Mouse (Mus musculus) A20 (cell line): ENCODE results near the gene Sypl.

ENCODE experiments used
- DNase-seq: peaks from one replicate; pipeline ENCODE4 v3.0.0-alpha.2; 2011; ENCODE audit warnings: low read depth, low spot score

Sypl gene

GRCm38 (mm10) chr12:32943347-32943746 is 10.3 kb upstream of the Sypl start:
- DNase-seq, result no peak

- no peak for DNase-seq
Observed at GRCm38 (mm10) chr12:32943951-32944350, 9.7 kb upstream of the Sypl start.

- no peak for DNase-seq
Observed at GRCm38 (mm10) chr12:32944884-32945454, 8.7 kb upstream of the Sypl start.

- peak; percentile 67 for DNase-seq
Observed at GRCm38 (mm10) chr12:32946376-32946775, 7.3 kb upstream of the Sypl start.

GRCm38 (mm10) chr12:32952416-32952815 is 1.3 kb upstream of the Sypl start:
- DNase-seq, result peak; percentile 82

GRCm38 (mm10) chr12:32953066-32953465 is 625 bp upstream of the Sypl start:
- no peak for DNase-seq

- DNase-seq, result peak; percentile 65
Observed at GRCm38 (mm10) chr12:32954216-32955021, 728 bp downstream of the Sypl start.

GRCm38 (mm10) chr12:32955037-32955436 is 1.3 kb downstream of the Sypl start:
- no peak for DNase-seq

GRCm38 (mm10) chr12:32957211-32957610 is 3.5 kb downstream of the Sypl start:
- DNase-seq, result peak; percentile 80

GRCm38 (mm10) chr12:32962132-32962531 is 8.4 kb downstream of the Sypl start:
- DNase-seq, result peak; percentile 37

- DNase-seq, result peak; percentile 49
Observed at GRCm38 (mm10) chr12:32963858-32964257, 10.2 kb downstream of the Sypl start.

- no peak for DNase-seq
Observed at GRCm38 (mm10) chr12:32972287-32972686, 18.6 kb downstream of the Sypl start.

GRCm38 (mm10) chr12:32974893-32975292 is 21.2 kb downstream of the Sypl start:
- DNase-seq, result no peak

- DNase-seq, result no peak
Observed at GRCm38 (mm10) chr12:32975501-32975900, 21.8 kb downstream of the Sypl start.

- no peak for DNase-seq
Observed at GRCm38 (mm10) chr12:32982631-32983030, 28.9 kb downstream of the Sypl start.

- DNase-seq, result no peak
Observed at GRCm38 (mm10) chr12:32983081-32983480, 29.4 kb downstream of the Sypl start.

- DNase-seq, result peak; percentile 23
Observed at GRCm38 (mm10) chr12:32986284-32986683, 32.6 kb downstream of the Sypl start.

- no peak for DNase-seq
Observed at GRCm38 (mm10) chr12:32989731-32990130, 36.0 kb downstream of the Sypl start.

- DNase-seq, result peak; percentile 84
Observed at GRCm38 (mm10) chr12:32994081-32994480, 40.4 kb downstream of the Sypl start.

- peak; percentile 47 for DNase-seq
Observed at GRCm38 (mm10) chr12:32995081-32995834, 41.6 kb downstream of the Sypl start.

- DNase-seq, result peak; percentile 81
Observed at GRCm38 (mm10) chr12:32998766-32999165, 45.1 kb downstream of the Sypl start.

- peak; percentile 50 for DNase-seq
Observed at GRCm38 (mm10) chr12:32999778-33000177, 46.1 kb downstream of the Sypl start.
